Mouse (Mus musculus) frontal cortex, adult 2 months (tissue): ENCODE results near the gene Ush2a. TPM values are rescaled to one million over a fixed set of nuclear protein-coding genes. Genes with fewer than 3 reads are reported as not detected.

Experiments
- DNase-seq, 2 experiments: peaks; one replicate each; pipeline ENCODE4 v3.0.0; 2022; ENCODE audit warnings: low spot score in 1 of 2; ENCODE audit errors: extremely low spot score in 1 of 2
- polyA plus RNA-seq: library from polyadenylated mRNA; depleted of rRNA; stranded (reverse); fragments of >200 nt; gene quantifications from 2 replicates; pipeline ENCODE4 v1.2.3, GENCODE M21; 2012

Ush2a gene
- polyA plus RNA-seq, 1 experiment = 0.16 TPM

DNA sequence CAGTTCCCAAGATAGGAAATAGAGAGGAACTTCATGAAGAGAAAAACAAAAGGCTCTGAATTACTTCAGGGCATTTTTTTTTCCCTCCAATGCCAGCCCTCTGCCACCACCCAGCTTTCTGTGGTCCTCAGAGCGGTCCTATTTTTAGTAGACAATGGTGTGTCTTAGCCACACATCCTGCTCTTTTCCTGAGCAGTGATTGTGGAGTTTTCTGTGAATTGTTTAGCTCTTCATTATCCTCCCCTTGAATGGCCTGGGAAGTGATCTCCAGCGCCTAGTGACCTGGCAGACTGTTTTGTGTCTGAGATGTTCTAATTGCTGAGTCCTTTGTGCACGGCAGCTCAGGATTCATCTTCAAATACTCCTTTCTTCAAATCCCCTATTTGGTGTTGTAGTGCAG, 397.3 kb downstream of the Ush2a start:
- no peak for DNase-seq

DNA sequence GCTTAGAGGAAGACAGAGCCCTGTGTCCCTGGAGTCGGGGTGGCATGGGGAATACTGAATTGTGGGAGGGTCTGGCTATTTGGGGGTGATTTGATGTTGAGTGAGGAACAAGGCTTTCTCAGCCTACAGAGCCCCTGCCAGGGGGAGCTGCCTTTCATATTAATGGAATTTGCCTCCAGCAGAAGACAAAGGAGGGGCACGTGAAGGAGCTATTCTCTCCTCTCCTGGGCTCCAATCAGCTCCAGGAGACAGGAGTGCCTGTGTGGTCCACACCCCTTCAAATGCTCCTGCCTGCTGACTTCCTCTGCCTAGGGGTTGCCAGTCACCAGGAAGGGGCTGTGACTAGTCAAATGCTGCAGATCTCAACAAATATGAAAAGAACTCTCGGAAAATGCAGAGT, 398.5 kb downstream of the Ush2a start:
- DNase-seq = no peak

- no peak for DNase-seq
Measured at GRCm38 (mm10) chr1:188660882-188661281, 399.1 kb downstream of the Ush2a start.

DNA sequence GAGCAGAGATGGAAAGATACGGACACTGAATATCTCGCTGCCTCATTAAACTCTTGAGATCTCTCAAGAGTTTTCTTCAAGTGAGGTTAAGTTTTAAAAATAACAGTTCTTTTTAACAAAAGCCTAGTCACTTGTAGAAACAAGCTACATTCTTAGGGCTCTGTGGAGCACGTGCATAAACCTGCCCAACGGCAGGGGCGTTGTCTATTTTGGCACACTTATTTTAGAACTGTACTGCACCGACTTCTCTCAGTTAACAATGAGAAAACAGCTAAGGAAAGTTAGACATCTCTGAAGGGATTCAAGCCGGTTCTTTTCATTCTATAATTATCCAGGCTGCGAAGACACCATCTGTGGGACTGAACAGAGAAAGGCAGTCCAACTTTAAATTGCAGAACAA, 405.6 kb downstream of the Ush2a start:
- DNase-seq = peak in 1 of 2 experiments; percentile 9

DNA sequence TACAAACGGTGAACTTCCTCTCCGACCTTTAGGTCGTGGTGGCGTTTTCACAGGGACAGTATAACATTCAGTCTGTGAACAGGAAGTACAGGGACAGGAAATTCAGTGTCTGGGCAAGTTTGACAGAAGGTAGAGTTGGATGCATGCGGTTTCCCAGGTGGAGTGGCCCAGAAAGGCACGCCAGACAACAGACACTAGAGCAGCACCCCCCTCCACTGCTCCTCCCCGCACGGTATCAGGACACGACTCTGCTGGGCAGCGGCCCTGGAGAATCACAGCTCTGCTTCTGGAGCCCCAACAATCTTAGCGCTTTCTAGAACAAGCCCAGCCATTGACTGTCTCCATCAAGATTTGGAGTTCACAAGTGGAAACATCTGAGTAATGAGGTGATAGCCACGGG, 406.7 kb downstream of the Ush2a start:
- DNase-seq = no peak

DNA sequence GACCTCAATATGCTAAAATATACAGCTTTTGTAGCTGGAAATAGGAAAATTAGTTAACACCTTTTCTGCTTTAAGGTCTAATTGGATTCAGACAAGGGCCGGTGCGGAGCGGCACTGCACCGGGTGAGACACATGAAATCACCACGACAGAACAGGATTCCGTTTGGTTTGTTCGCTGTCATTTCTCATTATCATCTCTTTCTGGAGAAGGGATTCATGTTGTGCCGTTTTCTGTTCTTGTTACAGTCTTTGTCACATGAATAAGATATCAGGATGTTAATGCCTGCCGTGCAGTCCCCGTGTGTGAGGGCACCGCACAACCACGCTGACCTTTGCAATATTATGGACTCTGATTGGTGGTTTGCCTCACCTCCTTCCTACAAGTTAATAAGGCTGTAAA, 411.0 kb downstream of the Ush2a start:
- DNase-seq = no peak

DNA sequence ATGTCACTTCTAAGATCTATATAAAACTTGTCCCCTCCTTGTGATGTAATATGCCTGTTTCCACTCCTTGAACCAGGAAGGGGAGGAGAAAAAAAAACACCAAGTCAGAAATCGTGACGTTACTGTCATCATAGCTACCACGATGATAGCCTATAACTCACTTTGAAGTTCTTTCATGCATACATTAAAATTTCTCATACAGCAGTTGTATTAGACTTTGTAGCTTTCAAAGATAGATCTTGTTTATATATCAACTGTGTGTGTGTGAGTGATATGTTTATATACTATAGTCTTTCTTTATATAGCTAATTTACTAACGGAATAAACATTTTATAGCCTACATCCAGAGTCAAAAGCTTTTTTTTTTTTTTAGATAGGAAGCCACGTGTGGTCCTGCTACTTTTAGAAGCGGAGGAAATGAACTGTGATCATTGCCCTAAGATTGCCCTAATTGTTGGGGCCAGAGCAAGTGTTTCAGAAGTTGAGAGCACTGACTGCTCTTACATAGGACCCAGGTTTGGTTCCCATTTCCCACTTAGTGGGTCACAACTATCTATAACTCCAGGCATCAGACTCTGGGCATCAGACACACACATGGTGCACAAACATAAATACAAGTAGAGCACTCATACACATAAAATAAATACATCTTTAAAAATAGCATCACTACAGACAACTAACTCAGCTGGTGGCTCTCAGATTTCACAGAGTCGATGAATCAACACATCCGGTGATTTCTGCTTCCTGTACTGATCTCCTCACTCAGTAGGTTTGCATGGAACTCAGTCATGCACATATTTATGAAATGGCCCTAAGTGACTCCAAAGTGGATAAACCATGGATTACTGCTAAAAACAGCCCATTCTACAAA, 413.1 kb downstream of the Ush2a start:
- no peak for DNase-seq

GRCm38 (mm10) chr1:188675511-188675863, 413.7 kb downstream of the Ush2a start:
- no peak for DNase-seq

DNA sequence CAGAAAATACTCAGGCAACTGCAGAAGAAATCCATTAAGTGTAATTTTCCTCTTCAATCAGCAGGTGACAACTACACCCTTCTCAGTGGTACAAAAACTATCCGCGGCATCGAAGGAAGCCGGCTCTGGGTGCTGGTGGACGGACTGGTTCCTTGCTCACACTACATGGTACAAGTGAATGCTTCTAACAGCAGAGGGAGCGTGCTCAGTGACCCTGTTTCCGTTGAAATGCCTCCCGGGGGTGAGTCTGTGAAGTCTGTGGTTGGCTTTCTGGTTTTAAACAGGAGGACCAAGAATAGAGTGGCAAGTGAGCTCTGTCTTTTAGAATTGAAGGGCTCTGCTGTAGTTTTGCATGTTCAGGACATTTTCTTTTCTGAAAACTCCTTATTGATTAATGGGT, 416.4 kb downstream of the Ush2a start:
- DNase-seq = no peak

DNA sequence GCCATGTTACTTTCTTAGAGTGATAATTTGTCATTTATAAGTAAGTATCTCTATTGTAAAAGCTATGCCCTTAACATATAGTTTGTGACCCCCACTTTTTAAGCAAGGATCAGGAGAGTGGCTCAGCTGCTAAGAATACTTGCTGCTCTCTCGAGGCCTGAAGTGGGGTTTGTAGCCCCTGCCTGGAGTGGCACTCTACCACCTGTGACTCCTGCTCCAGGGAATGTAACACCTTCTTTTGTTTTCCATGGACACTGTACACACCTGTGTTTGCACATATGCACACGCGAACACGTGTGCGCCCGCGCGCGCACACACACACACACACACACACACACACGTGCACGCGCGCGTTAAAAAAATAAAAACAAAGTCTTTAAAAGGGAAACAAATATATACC, 424.5 kb downstream of the Ush2a start:
- no peak for DNase-seq

DNA sequence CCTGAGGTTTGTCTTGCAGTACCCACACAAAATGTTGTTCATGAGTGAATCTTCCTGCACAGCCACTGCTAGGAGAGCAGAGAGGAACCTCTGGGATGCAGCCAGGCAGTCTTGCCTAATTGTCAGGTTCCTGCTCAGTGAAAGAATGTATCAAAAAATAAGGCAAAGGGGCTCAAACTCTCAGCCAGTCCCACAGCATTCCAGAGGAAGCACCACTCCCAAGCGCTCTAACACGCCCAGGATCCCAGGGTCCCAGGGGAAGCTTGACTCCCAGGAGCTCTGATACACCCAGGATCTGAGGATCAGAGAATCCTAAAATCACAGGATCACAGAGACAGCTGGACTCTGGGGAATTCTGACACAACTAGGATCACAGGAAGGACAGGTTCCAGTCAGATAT, 434.5 kb downstream of the Ush2a start:
- no peak for DNase-seq

- no peak for DNase-seq
Measured at GRCm38 (mm10) chr1:188708176-188708575, 446.4 kb downstream of the Ush2a start.

GRCm38 (mm10) chr1:188708694-188709093, 446.9 kb downstream of the Ush2a start:
- DNase-seq = no peak

DNA sequence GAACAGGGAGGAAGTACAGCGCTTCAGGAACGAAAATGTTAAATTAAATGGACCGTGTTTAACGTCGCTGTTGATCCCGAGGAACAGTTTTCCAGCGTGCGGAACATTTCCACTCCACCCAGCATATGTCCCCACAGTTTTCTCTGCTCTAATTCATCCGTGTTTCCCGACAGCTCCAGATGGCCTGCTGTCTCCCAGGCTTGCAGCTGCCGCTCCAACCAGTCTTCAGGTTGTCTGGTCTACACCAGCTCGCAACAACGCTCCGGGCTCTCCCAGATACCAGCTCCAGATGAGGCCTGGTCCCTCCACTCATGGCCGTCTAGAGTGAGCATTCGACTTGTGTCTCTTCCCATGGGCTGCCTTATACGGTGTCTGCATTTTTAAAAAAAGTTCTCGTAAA, 452.3 kb downstream of the Ush2a start:
- DNase-seq = peak in 1 of 2 experiments; percentile 19

- DNase-seq = no peak
Measured at GRCm38 (mm10) chr1:188714941-188715340, 453.1 kb downstream of the Ush2a start.

DNA sequence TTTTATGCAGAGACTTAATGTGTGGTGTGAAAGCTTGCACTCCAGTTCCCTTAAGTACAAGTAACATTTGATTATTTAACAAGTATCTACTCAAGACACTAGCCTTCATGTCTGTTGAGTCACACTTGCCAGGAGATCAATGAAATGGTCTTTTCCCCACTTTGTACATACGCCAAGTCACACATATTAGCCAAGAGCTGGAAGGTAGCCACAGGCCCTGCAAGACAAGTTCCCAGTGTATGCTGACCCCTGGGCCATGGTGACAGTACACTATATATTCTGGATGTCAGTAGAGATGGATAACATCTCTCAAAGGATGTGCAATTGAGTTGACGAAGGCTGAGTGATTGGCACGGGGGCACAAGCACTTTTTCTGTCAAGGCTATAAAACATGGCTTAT, 455.1 kb downstream of the Ush2a start:
- no peak for DNase-seq

DNA sequence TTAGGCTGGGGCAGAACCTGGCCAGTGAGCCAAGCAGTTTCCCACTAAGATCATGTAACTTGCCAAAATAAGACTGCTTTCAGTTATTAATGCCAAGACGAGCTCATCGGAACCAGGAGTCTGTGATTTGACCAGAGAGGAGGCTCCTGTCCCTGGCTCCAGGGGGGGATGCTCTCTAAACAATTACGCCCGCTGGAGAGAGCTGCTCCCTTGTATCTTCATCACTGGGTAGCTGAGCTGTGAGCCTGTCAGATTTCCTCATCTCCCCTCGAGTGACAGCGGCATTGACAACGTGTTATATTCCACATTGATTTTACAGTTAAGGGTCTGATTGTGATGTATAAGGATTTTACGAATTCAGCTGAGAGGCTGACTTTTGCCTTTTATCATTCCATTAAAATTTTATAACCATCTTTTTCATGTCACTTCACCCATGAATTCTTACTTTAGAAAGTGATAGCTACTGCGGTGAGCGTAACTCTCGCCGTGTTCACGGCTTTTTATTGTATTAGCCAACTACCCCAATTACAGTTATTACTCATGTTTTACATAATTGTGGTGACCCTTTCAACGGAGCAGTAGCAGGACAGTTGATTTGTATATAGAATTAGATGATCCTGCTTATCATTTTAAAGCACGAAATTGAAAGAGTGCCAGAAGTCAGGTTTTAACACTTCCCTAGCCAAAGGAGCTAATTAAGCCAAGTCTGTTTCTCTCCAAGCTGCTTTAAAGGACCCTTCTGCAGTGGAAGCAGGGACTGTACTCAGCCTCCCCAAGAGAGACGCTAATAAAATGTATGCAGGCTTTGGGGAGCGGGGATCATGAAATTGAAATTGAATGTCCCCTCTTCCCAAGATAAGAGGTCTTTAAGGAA, 463.5 kb downstream of the Ush2a start:
- no peak for DNase-seq

- DNase-seq = no peak
Measured at GRCm38 (mm10) chr1:188726937-188727336, 465.1 kb downstream of the Ush2a start.

- DNase-seq = peak in 1 of 2 experiments; percentile 16
Measured at GRCm38 (mm10) chr1:188728625-188729024, 466.8 kb downstream of the Ush2a start.

DNA sequence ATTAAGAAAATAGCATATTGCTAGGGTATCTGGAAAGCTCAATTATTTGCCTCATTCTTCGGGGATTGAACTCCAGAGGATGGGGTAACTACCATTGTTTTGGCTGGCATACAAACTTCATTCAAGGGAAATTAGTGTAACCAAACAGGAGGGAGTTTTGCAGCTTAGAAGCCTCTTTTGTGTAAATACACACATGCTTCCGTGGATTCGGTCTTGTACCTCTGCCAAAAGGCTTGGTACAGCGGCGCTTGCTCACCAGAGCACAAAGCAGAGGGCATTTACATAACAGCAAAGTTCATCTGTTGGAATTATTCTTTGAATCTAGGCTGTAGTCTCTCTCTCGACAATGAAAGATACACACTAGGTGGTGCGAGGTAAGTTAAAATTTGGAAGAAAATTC, 467.4 kb downstream of the Ush2a start:
- no peak for DNase-seq

- no peak for DNase-seq
Measured at GRCm38 (mm10) chr1:188734741-188735266, 473.0 kb downstream of the Ush2a start.
